Mouse (Mus musculus): Measurements from ENCODE around the gene Orm2.
A peak's percentile ranks its signal among the peaks of the same experiment; 100 is the strongest.

Gene Orm2

GRCm38 (mm10) chr4:63382676-63383369, 20.6 kb downstream of the Orm2 start:
- no peak for DNase-seq (ENCODE audit: low spot score)

- no peak for DNase-seq (ENCODE audit: low spot score)
Measured at GRCm38 (mm10) chr4:63383474-63383873, 21.2 kb downstream of the Orm2 start.

- no peak for DNase-seq (ENCODE audit: low spot score)
Measured at GRCm38 (mm10) chr4:63384262-63384661, 22.0 kb downstream of the Orm2 start.

GRCm38 (mm10) chr4:63385253-63385652, 23.0 kb downstream of the Orm2 start:
- no peak for DNase-seq (ENCODE audit: low spot score)

- no peak for DNase-seq (ENCODE audit: low spot score)
Measured at GRCm38 (mm10) chr4:63385784-63386183, 23.5 kb downstream of the Orm2 start.

- no peak for DNase-seq (ENCODE audit: low spot score)
Measured at GRCm38 (mm10) chr4:63388029-63388428, 25.8 kb downstream of the Orm2 start.

GRCm38 (mm10) chr4:63389121-63389886, 27.1 kb downstream of the Orm2 start:
- DNase-seq (ENCODE audit: low spot score): no peak

- DNase-seq (ENCODE audit: low spot score): no peak
Measured at GRCm38 (mm10) chr4:63389887-63390528, 27.8 kb downstream of the Orm2 start.

- DNase-seq (ENCODE audit: low spot score): no peak
Measured at GRCm38 (mm10) chr4:63391322-63391721, 29.1 kb downstream of the Orm2 start.

- DNase-seq (ENCODE audit: low spot score): no peak
Measured at GRCm38 (mm10) chr4:63397981-63398537, 35.8 kb downstream of the Orm2 start.

- no peak for DNase-seq (ENCODE audit: low spot score)
Measured at GRCm38 (mm10) chr4:63398854-63399609, 36.8 kb downstream of the Orm2 start.

- no peak for DNase-seq (ENCODE audit: low spot score)
Measured at GRCm38 (mm10) chr4:63399691-63400270, 37.5 kb downstream of the Orm2 start.

- DNase-seq (ENCODE audit: low spot score): no peak
Measured at GRCm38 (mm10) chr4:63400541-63401306, 38.5 kb downstream of the Orm2 start.

- DNase-seq (ENCODE audit: low spot score): no peak
Measured at GRCm38 (mm10) chr4:63401620-63402019, 39.4 kb downstream of the Orm2 start.

- DNase-seq (ENCODE audit: low spot score): no peak
Measured at GRCm38 (mm10) chr4:63402056-63402455, 39.8 kb downstream of the Orm2 start.

GRCm38 (mm10) chr4:63402558-63402957, 40.3 kb downstream of the Orm2 start:
- DNase-seq (ENCODE audit: low spot score): no peak

- DNase-seq (ENCODE audit: low spot score): peak; percentile 48
Measured at GRCm38 (mm10) chr4:63403040-63403959, 41.1 kb downstream of the Orm2 start, which contains the start of gene Akna. Akna (minus strand) TSS chr4:63403354.

GRCm38 (mm10) chr4:63404205-63404604, 42.0 kb downstream of the Orm2 start:
- DNase-seq (ENCODE audit: low spot score): no peak

- no peak for DNase-seq (ENCODE audit: low spot score)
Measured at GRCm38 (mm10) chr4:63405051-63405450, 42.8 kb downstream of the Orm2 start.

GRCm38 (mm10) chr4:63405683-63406082, 43.4 kb downstream of the Orm2 start:
- no peak for DNase-seq (ENCODE audit: low spot score)

Measured in urinary bladder, postnatal 10 days (tissue).